Mouse (Mus musculus): ENCODE data around the gene Kalrn.

DNA sequence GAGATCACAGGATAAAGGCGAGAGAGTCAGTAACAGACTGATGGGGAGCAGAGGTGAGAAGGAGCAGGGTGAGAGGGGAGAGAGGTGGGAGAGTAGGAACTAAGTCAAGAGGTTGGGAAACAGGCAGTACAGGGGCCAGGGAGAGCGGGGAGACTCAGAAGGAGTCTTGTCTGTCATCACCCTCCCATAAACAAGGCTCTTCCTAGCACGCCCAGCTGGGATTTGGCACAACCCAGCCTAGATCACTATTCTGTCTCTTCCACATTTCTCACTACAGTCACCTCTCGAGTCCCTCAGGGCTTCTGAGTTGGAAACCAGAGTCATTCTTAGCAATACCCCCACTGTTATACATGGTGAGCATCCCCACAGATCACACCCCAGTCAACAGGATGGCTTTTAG lies 390.1 kb downstream of the Kalrn start:
- TF ChIP-seq TAL1 (IDR thresholded peaks at IDR 0.05; ENCODE audit: low read length) (no peak), GATA1 (IDR thresholded peaks at IDR 0.05; ENCODE audit: low read length) (no peak)
